Mouse (Mus musculus): ENCODE results near the gene Aldh3b3.
"Not testable (repeated sequence)": the region's sequence is repeated elsewhere in the genome, so short reads cannot be mapped to it uniquely, and the experiment has no call there.

Aldh3b3 gene

DNA sequence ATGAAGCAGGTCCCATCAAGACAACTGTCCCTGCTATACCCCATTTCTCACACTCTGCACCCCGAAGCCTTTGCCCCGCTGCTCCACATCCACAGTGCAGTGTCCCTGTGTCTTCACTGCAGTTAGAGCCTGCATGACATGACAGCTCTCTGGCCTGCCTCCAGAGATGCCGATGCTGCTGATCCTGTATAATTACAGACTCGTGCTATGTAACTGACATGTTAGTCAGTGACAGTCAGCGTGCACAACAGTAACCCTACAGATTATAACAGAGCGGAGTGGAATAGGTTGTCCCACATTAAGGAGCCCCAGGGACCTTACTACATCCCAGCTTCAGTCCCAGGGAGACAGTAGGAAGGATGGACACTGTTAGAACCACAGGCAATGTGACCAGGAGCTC lies 16.2 kb downstream of the Aldh3b3 start:
- DNase-seq (ENCODE audit: low spot score in 2 of 2): not testable (repeated sequence)

DNA sequence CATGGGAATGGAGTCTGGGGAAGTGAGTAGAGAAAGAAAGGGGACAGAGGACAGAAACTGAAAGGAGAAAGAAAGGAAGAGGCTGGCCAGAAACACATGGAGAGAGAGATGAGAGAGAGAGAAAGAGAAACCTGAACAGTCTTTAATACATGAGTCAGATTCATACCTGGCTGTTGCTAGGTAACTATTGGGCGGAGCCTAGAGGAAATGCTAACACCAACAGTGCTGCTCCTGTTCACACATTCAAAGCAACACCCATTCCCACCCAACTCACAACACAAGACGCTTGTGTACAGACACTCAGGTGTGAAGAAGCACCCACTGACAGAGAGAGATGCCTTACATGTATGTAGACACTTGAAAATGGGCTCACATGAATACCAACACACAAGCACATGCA lies 17.4 kb downstream of the Aldh3b3 start:
- DNase-seq (ENCODE audit: low spot score in 2 of 2): no peak

DNA sequence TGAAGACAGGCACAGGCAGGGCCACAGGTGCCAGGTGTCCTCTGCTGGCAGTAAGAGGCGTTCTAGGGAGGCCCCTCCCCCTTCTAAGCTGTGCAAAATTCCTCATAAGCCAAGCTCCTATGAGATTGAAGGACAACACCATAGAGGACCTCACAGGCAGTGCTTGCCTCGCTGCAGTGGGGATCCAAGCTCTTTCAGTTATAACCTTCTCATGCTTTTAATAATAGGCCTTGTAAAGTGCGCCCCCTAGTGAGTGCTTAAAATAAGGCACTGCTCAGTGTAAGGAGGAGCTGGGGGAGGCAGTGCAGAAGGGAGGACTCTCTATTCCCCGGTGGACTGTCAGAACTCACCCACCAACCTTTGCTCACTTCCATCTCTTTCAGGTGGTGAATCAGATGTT lies 21.9 kb downstream of the Aldh3b3 start:
- peak; percentile 70 to 84 for DNase-seq (ENCODE audit: low spot score in 2 of 2)

DNA sequence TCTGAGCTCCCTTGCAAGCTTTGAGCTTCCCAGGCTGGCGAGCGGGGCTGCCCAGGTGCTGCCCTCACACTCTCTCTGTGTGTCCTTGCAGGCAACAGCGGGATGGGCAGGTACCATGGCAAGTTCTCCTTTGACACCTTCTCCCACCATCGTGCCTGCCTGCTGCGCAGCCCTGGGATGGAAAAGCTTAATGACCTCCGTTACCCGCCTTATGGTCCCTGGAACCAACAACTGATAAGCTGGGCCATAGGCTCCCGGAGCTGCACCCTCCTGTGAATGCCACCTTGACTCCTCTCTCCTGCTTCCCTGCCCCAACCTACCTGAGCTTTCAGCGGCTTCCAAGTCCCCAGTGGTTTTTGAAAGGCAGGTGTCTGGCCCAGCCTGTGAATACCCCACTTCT lies 22.5 kb downstream of the Aldh3b3 start:
- no peak for DNase-seq (ENCODE audit: low spot score in 2 of 2)

DNA sequence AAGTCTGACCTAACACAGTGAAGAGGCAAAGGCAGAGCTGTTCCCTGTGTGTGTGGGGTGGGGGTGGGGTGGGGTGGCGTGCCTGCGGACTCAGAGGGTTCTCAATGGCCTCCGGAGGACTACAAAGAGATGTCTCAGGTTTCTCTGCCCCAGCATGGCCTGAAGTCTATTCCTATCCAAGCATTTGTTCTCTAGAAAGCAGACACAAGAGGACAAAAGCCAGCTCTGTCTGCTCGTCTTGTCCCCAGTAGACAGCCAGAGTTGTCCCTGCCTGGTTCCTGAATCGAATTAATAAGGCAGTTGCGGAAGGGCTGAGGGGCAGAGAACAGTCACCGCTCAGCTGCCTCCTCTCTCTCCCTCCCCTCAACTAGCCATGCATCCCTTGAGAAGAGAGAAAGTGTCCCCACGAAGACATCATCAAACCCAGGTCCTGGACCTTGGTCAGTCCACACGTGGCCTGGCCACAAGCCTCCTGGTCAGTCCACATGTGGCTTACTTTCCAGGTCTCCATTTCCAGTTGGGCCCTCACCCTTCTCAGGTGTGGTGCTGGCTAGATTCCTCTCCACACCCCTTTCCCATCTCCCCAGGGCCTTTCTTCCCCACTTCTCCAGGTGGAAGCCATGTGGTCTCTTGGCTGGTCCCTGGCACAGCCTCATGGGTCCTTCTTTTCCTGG lies 25.2 kb downstream of the Aldh3b3 start:
- no peak for DNase-seq (ENCODE audit: low spot score in 2 of 2)

DNA sequence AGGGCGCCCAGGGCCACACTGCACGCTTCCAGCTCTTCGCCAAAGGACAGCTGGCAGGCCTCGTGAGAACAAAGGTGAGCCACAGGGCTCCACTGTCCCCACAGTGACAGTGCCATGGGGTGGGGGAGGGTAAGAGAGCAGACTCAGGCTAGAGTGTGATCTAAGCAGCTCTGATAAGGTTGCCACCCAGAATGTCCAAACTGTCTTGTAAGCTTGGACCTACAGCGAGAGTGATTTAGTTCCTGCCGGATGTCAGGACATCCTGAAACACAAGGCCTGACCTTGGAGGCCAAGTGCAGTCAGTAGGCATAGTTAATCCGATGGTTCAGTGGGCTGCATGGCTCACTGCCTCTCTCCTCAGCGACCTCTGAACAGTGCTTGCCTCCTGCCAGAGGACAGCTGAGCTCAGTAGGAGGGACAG lies 26.8 kb downstream of the Aldh3b3 start:
- DNase-seq (ENCODE audit: low spot score in 2 of 2): no peak

DNA sequence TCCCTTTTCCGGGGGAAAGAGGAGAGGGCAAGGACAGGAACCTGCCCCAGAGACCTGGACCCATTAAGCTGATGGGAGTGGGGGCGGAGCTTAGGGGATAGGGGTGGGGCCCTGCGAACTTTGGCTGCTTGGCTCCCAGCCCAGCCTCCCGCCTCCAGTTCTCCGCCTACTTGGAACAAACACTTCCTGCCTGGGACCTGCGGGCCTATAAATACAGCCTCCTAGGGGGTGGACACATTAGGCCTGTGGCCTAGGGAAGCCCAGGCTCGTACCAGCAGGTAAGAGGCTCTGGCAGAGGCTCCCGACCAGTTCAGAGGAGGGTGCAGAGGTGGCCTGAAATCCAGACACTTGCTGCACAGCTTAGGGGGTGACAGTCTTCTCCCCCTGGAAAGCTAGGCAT lies 27.9 kb downstream of the Aldh3b3 start, which contains the start of gene Acy3:
Gene Acy3, plus strand, starts transcription at position 237 of the 400 bp plus-strand sequence.
- DNase-seq (ENCODE audit: low spot score in 2 of 2): peak in 1 of 2 experiments; percentile 66

DNA sequence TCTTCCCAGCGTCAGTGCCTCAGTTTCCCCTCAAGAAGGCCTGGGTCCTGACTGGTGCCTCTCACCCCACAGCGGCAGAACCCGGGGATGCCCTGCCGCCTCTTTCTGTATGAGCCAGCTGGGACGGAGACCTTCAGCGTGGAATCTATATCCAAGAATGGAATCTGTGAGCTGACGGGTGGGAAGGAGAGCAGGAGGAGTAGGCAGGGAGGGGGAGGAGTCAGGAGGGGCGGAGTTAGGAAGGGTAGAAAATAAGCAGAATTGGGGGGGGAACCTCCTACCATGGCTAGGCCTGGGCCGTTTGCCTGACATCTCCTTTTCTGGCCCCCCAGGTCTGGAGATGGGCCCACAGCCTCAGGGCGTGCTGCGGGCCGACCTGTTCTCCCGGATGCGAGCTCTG lies 29.6 kb downstream of the Aldh3b3 start:
- DNase-seq (ENCODE audit: low spot score in 2 of 2): no peak

DNA sequence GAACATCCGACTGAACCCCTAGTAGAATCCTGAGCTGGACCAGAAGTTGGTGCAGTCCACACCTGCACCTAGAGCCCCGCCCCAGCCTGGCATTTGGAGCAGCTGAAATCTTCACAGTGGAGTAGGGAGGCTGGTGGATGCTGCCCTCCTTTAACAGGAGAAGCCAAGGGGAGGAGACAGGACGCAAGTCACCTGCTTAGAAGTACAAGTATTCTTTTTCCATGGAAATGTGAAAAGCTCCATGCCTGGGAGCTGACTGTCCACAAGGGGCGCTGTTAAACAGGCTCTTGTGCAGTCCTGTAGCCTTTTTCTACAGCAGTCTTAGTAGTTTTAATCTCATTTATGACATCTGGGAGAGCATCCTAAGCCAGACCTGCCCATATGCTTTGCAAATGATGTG lies 30.3 kb downstream of the Aldh3b3 start:
- DNase-seq (ENCODE audit: low spot score in 2 of 2): no peak

DNA sequence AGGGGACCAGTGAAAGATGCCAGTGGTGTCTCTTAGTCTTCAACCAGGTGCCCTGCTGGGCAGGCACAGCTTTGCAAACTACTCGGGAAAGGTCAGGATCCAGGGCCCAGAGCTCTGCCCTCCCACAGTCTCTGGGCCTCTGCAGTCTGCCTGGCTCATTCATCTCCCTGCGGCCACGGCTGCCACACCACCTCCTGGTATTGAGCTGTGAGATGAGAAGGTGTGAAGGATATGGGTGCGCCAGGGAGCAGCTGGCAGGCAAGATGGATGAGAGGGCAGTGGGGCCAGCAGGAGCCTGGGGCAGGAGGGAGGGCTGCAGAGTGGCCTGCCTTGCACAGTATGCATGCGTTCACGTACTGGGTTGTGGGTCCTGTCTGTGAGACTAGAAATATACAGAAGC lies 32.4 kb downstream of the Aldh3b3 start:
- no peak for DNase-seq (ENCODE audit: low spot score in 2 of 2)

DNA sequence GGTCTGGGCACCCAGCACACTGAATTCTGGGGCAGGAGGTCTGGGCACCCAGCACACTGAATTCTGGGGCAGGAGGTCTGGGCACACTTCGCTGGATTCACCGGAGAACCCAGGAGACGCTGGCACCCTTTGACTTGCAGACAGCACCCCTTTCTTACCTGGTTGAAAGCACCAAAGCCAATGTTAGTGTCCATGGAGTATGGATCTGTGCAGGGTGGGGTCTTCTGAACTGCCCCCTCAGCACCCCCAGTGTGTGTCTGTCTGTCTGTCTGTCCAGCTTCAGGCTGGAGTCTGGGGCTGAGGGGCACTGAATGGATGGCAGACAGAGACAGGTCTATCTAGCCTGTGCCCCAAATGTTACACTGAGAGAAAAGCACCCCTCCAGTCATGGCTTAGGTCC lies 33.1 kb downstream of the Aldh3b3 start:
- no peak for DNase-seq (ENCODE audit: low spot score in 2 of 2)

DNA sequence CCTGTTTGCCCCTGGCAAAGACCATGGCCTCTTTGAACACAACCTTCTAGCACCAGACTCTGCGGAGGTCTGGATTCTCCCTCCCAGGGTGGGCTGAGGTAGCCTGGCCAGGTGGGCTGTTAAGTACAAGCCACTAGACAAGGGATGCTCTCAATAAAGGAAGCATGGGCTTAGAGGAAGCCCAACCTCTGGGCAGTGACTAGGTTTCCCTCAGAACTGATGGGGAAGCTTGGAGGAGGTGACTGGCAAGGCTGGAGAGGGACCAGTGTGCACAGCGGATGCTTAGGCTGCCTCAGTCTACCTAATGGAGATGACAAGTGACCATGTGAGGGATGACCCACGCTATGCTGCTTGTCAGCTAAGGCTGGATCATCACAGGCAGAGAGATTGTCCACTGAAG lies 33.5 kb downstream of the Aldh3b3 start:
- no peak for DNase-seq (ENCODE audit: low spot score in 2 of 2)

DNA sequence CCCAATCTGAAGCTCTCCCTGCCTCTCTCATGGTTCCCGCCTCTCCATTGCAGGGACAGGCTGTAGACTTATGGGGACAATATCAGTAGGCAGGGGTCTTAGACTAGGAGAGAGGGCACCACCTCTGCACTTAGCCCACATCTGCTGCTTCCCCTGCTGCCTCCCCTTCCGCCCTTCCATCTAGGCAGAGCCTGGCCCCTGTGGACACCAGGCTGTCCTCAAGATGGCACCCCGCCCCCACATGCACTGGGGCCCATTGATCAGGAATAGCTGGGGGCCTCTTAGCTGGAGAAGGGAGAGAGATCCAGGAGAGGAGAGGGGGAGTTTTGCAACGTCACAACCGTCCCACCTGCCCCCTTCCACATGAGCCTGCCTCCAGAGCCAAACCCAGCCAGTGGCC lies 34.0 kb downstream of the Aldh3b3 start, which contains the start of gene Tbx10:
Gene Tbx10, plus strand, starts transcription at position 337 of the 400 bp plus-strand sequence.
- no peak for DNase-seq (ENCODE audit: low spot score in 2 of 2)

DNA sequence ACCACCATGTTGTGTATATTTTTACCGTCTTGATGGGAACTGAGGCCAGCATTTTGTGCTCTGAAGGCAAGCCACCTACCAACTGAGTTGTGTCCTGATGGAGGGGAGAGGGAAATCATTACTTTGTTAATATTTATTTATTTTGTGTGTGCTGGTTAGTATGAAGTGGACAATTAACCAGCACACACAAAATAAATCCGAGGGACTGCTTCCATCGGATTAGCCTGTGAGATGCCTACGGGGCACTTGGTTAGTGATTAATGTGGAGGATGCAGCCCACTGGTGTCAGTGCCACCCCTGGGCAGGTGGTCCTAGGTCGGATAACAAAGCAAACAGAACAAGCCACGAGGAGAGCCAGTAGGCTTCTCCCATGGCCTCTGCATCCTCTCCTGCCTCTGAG lies 36.5 kb downstream of the Aldh3b3 start:
- DNase-seq (ENCODE audit: low spot score in 2 of 2): no peak

DNA sequence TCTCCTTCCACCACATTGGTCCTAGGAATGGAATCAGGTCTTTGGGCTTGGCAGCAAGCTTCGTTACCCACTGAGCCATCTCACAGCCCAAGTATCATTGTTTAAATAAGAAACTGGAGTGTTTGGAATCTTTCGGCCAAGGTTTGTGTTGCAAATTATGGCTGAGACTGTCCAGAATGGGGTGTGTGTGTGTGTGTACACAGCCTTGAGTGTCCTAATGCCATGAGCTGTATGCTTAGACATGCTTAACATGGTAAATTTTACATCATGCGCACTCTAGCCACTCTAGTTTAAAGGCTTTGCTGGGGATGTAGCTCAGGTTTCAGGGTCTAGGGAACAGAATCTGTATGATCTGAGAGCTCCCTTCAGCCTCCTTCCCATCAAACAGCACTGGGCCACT lies 37.1 kb downstream of the Aldh3b3 start:
- no peak for DNase-seq (ENCODE audit: low spot score in 2 of 2)

DNA sequence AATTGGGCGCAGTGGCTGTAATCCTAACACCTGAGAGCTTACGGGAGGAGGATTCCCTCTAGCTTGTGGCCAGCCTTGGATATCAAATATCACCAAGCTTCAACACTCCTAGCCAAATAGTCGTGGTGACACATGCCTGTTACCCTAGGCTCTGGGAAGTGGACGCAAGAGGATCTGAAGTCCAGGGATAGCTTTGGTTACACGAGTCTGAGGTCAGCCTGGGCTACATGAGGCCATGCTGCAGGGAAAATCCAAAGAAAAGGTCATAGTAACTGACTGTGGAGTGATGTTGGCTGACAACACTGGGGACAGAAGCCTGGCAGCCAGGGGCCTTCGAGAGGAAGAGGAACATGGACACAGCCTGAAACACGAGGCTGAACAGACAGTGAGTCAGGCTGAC lies 37.7 kb downstream of the Aldh3b3 start:
- no peak for DNase-seq (ENCODE audit: low spot score in 2 of 2)

DNA sequence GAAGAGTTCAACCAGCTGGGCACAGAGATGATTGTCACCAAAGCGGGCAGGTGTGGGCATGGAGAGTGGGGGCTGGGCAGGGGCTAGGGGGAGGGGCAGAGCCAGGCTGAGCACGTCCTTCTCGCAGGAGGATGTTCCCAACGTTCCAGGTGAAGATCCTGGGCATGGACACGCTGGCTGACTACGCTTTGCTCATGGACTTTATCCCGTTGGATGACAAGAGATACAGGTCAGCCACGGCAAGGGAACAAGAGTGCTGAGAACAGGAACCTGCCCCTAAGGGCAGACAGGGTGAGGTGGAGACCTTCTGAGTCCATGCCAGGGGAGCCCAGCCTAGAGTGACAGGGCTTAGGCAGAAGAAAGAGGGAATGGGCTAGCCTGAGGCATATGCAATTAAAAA lies 38.3 kb downstream of the Aldh3b3 start:
- no peak for DNase-seq (ENCODE audit: low spot score in 2 of 2)

DNA sequence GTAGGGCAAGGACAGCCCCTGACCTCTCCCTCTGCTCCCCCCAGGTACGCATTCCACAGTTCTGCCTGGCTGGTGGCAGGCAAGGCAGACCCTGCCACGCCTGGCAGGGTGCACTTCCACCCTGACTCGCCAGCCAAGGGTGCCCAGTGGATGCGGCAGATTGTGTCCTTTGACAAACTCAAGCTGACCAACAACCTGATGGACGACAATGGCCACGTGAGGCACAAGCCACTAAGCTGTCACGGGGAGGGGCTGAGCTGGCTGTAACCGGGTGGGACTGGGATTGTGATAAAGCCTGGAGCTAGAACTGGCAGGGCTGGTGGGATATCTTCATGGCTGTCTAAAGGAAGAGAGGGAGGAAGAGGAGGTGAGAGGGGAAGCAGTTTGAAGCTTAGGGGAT lies 38.8 kb downstream of the Aldh3b3 start:
- DNase-seq (ENCODE audit: low spot score in 2 of 2): no peak

DNA sequence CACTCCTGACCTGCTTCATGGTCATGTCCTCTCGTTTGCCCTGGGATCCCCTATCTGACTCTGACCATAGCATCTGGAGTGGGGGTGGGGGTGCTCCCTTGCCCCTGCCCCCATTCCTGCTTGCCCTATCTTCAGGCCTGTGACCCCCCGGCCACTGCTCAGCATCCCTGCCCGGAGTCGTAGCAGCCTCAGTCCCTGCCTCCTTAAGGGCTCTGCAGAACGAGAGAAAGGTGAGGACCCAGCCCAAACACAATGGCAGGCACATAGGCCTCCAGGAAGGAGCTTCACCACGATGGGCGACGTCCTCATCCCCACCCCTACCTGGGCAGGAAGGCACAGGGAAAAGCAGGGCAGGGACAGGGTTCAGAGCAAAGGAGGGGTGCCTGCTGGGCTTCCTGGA lies 39.9 kb downstream of the Aldh3b3 start:
- no peak for DNase-seq (ENCODE audit: low spot score in 2 of 2)

DNA sequence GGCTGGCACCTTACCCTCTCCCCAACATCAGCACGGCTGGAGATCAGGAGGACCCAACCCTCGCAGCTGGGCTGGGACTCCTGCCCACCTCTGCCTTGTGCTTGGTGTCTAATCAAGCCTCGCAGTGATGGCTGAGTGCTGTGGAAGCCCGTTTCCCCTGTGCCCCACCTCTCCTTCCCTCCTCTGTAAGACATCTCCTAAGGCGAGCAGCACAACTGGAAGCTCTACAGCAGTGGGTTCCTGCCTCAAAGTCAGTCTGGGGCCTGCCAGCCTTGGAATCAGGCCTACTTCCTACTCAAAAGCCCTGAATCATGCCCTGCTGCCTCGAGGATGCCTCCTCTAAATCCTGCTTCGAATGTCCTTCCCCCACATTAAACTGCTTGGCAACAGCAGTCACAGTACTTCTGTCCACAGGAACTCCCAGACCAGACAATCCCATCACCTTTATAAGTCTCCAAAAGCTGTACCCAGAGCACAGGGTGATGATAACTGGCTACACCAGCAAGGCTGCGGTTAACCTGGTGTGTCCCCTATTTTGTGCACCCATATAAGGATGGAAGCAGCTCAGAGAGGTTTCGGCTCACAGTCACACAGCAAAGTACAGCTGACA lies 40.8 kb downstream of the Aldh3b3 start:
- DNase-seq (ENCODE audit: low spot score in 2 of 2): no peak

DNA sequence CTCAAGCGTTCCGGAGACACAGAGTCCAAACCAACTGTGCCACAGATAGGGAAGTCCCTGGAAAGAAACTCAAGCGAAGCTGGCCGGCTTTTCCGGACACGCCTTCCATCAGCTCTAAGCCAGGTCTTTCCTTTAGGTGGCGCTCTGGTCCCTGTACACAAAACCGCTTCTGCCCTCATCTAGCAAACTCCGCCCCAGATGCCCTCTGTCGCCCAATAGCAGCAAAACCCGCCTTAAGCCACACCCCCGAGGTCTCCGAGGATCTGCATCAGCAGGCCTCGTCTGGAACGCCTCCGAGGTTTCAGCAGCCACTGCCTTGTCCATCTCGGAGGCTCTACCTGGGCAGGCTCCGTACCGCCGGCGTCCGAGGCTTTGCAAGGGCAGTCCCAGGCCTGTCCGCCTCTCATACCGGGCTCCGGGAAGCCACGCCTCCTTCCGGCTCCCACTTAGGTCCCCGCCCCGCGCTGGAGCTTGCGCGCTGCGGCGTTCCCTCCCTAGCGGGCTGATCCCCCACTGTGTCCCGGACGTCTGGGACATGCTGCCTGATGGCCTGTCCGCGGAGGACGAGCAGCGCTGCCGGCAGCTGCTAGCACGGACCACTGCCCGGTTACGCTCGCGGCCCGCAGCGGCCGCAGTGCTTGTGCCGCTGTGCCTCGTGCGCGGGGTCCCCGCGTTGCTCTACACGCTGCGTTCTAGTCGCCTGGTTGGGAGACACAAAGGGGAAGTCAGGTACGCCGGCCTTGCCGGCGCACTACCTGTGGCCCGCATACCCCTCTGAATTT lies 41.9 kb downstream of the Aldh3b3 start, which contains the start of the genes Nudt8 and Gm49405:
Gene Nudt8, plus strand, starts transcription at position 462 of the 782 bp plus-strand sequence.
Gene Gm49405, plus strand, starts transcription at position 508 of the 782 bp plus-strand sequence.
- DNase-seq (ENCODE audit: low spot score in 2 of 2): peak; percentile 96 to 97

DNA sequence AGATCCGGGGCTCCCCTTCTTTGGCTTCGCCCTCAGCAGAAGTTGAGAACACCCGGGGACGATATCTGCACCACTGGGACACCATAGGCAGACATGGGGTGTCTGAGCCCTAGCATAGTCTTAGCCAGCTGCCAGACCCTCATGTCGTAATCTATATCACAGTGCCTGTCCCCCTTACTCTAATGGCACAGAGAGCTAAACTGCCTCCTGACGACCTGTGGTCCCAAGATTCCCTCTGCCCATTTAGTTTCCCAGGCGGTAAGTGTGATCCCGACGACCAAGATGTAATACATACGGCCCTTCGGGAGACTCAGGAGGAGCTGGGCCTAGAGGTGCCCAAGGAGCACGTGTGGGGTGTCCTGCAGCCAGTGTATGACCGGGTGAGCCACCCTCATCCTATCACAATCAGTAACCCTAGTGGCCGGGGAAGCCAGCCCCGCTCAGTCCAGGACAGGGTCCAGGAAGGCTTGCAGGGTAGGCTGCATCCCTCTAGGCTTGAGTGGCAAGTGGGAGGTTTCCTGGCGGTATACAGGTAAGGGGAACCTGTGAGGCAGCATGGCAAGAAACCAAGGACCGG lies 42.6 kb downstream of the Aldh3b3 start:
- no peak for DNase-seq (ENCODE audit: low spot score in 2 of 2)
